Comparison of ENCODE assay signal across 7 mouse cellular contexts in the genomic region with DNA sequence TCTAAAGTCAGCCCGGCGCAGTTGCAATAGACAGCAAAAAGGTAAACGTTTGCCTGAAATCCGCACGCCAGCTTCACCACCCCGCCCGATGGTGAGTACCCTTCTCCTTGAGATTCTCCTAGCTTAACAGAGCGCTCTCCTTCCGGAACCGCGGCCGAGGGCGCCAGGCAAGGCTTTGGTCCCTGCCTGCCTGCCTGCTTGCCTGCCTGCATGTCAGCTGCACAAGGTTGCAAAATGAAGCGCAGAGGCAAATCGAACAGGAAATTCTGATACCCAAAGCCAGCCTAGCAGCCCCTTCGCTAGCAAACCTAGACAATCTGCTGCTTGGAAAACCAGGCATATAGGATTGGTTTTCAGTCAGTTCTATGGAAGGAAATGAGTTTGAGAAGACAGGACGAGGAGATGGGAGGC. TPM values are rescaled to one million over a fixed set of nuclear protein-coding genes. Genes with fewer than 3 reads are reported as not detected.
DNase-seq lines count a peak whose midpoint lies in the region; ATAC-seq and TF ChIP-seq lines count a peak whose summit lies in the region.

No protein-coding gene starts in this region.

- no peak for TF ChIP-seq EP300 in liver, postnatal 0 days (IDR thresholded peaks at IDR 0.05; ENCODE audit: low read depth)
- TF ChIP-seq EP300 in stomach, postnatal 0 days (optimal IDR thresholded peaks at IDR 0.05), result no peak

- H3K4me3 ChIP-seq in forebrain, embryonic 10.5 days, result peak overlapping the region; percentile 84
- peak overlapping the region; percentile 62 for H3K4me3 ChIP-seq in intestine, embryonic 16.5 days (ENCODE audit: low read length)
- H3K4me3 ChIP-seq in liver, postnatal 0 days (ENCODE audit: low read depth, low read length), result peak overlapping the region; percentile 48
- peak overlapping the region; percentile 62 for H3K4me3 ChIP-seq in stomach, postnatal 0 days (ENCODE audit: low read depth, low read length)

- peaks cover under 1% of the 10 kb centered on the region; the same call in 1 of the 2 replicates for H3K36me3 ChIP-seq in forebrain, embryonic 10.5 days (replicated peaks)
- no peaks in the 10 kb centered on the region for H3K36me3 ChIP-seq in intestine, embryonic 16.5 days (ENCODE audit: control insufficient read depth, insufficient read depth, low read length)
- H3K36me3 ChIP-seq in liver, postnatal 0 days (replicated peaks; ENCODE audit: insufficient read depth, low read length), result no peaks in the 10 kb centered on the region
- H3K36me3 ChIP-seq in stomach, postnatal 0 days (ENCODE audit: control insufficient read depth, insufficient read depth, low read length), result no peaks in the 10 kb centered on the region

- WGBS in forebrain, embryonic 10.5 days, result under 1% methylated on average over 17 of the region's 17 CpGs
- under 1% methylated on average over 17 of the region's 17 CpGs for WGBS in intestine, embryonic 16.5 days
- WGBS in liver, postnatal 0 days (ENCODE audit: insufficient replicate concordance), result 1% methylated on average over 17 of the region's 17 CpGs
- WGBS in stomach, postnatal 0 days, result under 1% methylated on average over 17 of the region's 17 CpGs

- DNase-seq in 3134 (ENCODE audit: extremely low read depth, insufficient read length, low spot score) (peak; percentile 74), 3T3-L1 (ENCODE audit: low read depth, low spot score) (peak; percentile 63)
- DNase-seq in forebrain, embryonic 10.5 days (ENCODE audit: extremely low spot score, low spot score), result peak; percentile 77
- DNase-seq in liver, postnatal 0 days, result no peak
- DNase-seq in stomach, postnatal 0 days (ENCODE audit: low spot score), result peak; percentile 75
- no peak for DNase-seq in left cerebral cortex, adult 8-10 months (ENCODE audit: low spot score in 2 of 2)

- H3K9ac ChIP-seq in intestine, embryonic 16.5 days (ENCODE audit: low read depth, low read length), result peak overlapping the region; percentile 72
- peak overlapping the region; percentile 59 for H3K9ac ChIP-seq in liver, postnatal 0 days (replicated peaks)
- peak overlapping the region; percentile 76 for H3K9ac ChIP-seq in stomach, postnatal 0 days (ENCODE audit: low read length)

- no peak for TF ChIP-seq CTCF in liver, postnatal 0 days (IDR thresholded peaks at IDR 0.05; ENCODE audit: low read depth)
- TF ChIP-seq CTCF in stomach, postnatal 0 days (IDR thresholded peaks at IDR 0.05; ENCODE audit: low read depth), result no peak

- peaks cover 64% of the 10 kb centered on the region for H3K4me1 ChIP-seq in forebrain, embryonic 10.5 days
- peaks cover 23% of the 10 kb centered on the region for H3K4me1 ChIP-seq in intestine, embryonic 16.5 days (ENCODE audit: control insufficient read depth, insufficient read depth, low read length)
- peaks cover 5% of the 10 kb centered on the region for H3K4me1 ChIP-seq in liver, postnatal 0 days (ENCODE audit: insufficient read depth)
- H3K4me1 ChIP-seq in stomach, postnatal 0 days (replicated peaks; ENCODE audit: control insufficient read depth, insufficient read depth), result no peaks in the 10 kb centered on the region

- no peak for ATAC-seq in intestine, embryonic 16.5 days
- ATAC-seq in liver, postnatal 0 days, result no peak
- no peak for ATAC-seq in stomach, postnatal 0 days (ENCODE audit: low FRiP score, low TSS enrichment)

- H3K9me3 ChIP-seq in forebrain, embryonic 10.5 days, result no peaks in the 10 kb centered on the region
- no peaks in the 10 kb centered on the region for H3K9me3 ChIP-seq in intestine, embryonic 16.5 days (ENCODE audit: control insufficient read depth, low read length)
- no peaks in the 10 kb centered on the region for H3K9me3 ChIP-seq in liver, postnatal 0 days (ENCODE audit: low read length)
- H3K9me3 ChIP-seq in stomach, postnatal 0 days (ENCODE audit: control insufficient read depth, low read length), result no peaks in the 10 kb centered on the region

- peaks cover 87% of the 10 kb centered on the region for H3K27me3 ChIP-seq in forebrain, embryonic 10.5 days (ENCODE audit: poor library complexity, severe bottlenecking)
- H3K27me3 ChIP-seq in intestine, embryonic 16.5 days (replicated peaks; ENCODE audit: control insufficient read depth, insufficient read depth, low read length), result peaks cover 20% of the 10 kb centered on the region
- H3K27me3 ChIP-seq in liver, postnatal 0 days (ENCODE audit: insufficient read depth, low read length), result peaks cover 45% of the 10 kb centered on the region
- no peaks in the 10 kb centered on the region for H3K27me3 ChIP-seq in stomach, postnatal 0 days (ENCODE audit: control insufficient read depth, insufficient read depth, low read length)

- H3K4me2 ChIP-seq in intestine, embryonic 16.5 days (ENCODE audit: low read depth, low read length), result peak overlapping the region; percentile 71
- peak overlapping the region; percentile 71 for H3K4me2 ChIP-seq in liver, postnatal 0 days (ENCODE audit: low read depth, low read length)
- peak overlapping the region; percentile 60 for H3K4me2 ChIP-seq in stomach, postnatal 0 days (replicated peaks; ENCODE audit: low read depth)

- H3K27ac ChIP-seq in forebrain, embryonic 10.5 days, result peak overlapping the region; percentile 98
- peak overlapping the region; percentile 76 for H3K27ac ChIP-seq in intestine, embryonic 16.5 days (ENCODE audit: low read length)
- peak overlapping the region; percentile 71 for H3K27ac ChIP-seq in liver, postnatal 0 days (ENCODE audit: low read depth)
- peak overlapping the region; percentile 93 for H3K27ac ChIP-seq in stomach, postnatal 0 days (replicated peaks)

RNA-seq across cellular contexts. Expression of gene Nr2f2, which starts 1.1 kb away (rescaled TPM):
- polyA plus RNA-seq in forebrain, embryonic 10.5 days (2016; fragmentation: Nextera tagmentation; extraction: Ambion mirVana), result 82.3 and 82.7 TPM in 2 replicates
- 22.2 and 24.6 TPM in 2 replicates for polyA plus RNA-seq in intestine, embryonic 16.5 days (2015; fragmentation: Nextera tagmentation; extraction: Ambion mirVana)
- polyA plus RNA-seq in liver, postnatal 0 days (2015; fragmentation: Nextera tagmentation; extraction: Ambion mirVana), result 12.3 and 14.7 TPM in 2 replicates
- 52.8 and 53.9 TPM in 2 replicates for polyA plus RNA-seq in stomach, postnatal 0 days (2015; fragmentation: Nextera tagmentation; extraction: Ambion mirVana)
- total RNA-seq in left cerebral cortex, adult 8-10 months (2022), result 10 to 100 TPM; 20.1 to 32.6 (median 27.2) TPM

Comparison
In these comparisons a context has a peak if more than half of its experiments do, and no peak if none do; other contexts are left out.
1. DNase-seq: peak in 3134 (single experiment), 3T3-L1 (single experiment), forebrain, embryonic 10.5 days (single experiment) and stomach, postnatal 0 days (single experiment); none in liver, postnatal 0 days (single experiment) and left cerebral cortex, adult 8-10 months (0 of 2).
2. Peak in every context shown above with its lines, with median percentiles within 50 percentile points of each other: H3K27ac ChIP-seq, H3K4me3 ChIP-seq, H3K4me2 ChIP-seq and H3K9ac ChIP-seq.